Mouse (Mus musculus): Measurements from ENCODE around the gene Cpt2. TPM values are rescaled to one million over a fixed set of nuclear protein-coding genes. Genes with fewer than 3 reads are reported as not detected.

Gene Cpt2
- polyA plus RNA-seq, 1 experiment from 2014 or later: 25.1 TPM

- WGBS: 83% methylated on average over 11 of the region's 11 CpGs
- peaks cover 99% of the 10 kb centered on the region for H3K36me3 ChIP-seq (replicated peaks)
- ATAC-seq (ENCODE audit: low FRiP score): no peak
These were observed 66.3 kb downstream of the Cpt2 start for GRCm38 (mm10) chr4:107856958-107857686.

More at GRCm38 (mm10) chr4:107856958-107857686, 66.3 kb downstream of the Cpt2 start:
- no peaks in the 10 kb centered on the region for H3K27me3 ChIP-seq
- H3K4me2 ChIP-seq: no peak overlapping the region
- no peak overlapping the region; the same call in 1 of the 2 replicates for H3K27ac ChIP-seq
- H3K9me3 ChIP-seq: no peaks in the 10 kb centered on the region
- no peak overlapping the region for H3K4me3 ChIP-seq (replicated peaks)
- H3K9ac ChIP-seq: no peak overlapping the region
- H3K4me1 ChIP-seq: no peaks in the 10 kb centered on the region

Other genes starting within 250 kb of the Cpt2 start
- gene Dmrtb1, start 239.4 kb downstream of the Cpt2 start, polyA plus RNA-seq (2016; fragmentation: Nextera tagmentation; extraction: Ambion mirVana): 27.5 and 30.8 TPM in 2 replicates
- 43.3 and 48.3 TPM in 2 replicates for gene Lrp8, start 121.3 kb downstream of the Cpt2 start, polyA plus RNA-seq (2016; fragmentation: Nextera tagmentation; extraction: Ambion mirVana)
- gene Magoh, start 43.9 kb downstream of the Cpt2 start, polyA plus RNA-seq (2016; fragmentation: Nextera tagmentation; extraction: Ambion mirVana): 232 and 233 TPM in 2 replicates
- 110 and 115 TPM in 2 replicates for gene 0610037L13Rik, start 33.8 kb downstream of the Cpt2 start, polyA plus RNA-seq (2016; fragmentation: Nextera tagmentation; extraction: Ambion mirVana)
- gene Slc1a7, start 44.7 kb upstream of the Cpt2 start, polyA plus RNA-seq (2016; fragmentation: Nextera tagmentation; extraction: Ambion mirVana): not detected in 2 replicates
- gene Podn, start 172.8 kb upstream of the Cpt2 start, polyA plus RNA-seq (2016; fragmentation: Nextera tagmentation; extraction: Ambion mirVana): 0.21 and 0.27 TPM in 2 replicates
- gene Scp2, start 221.4 kb upstream of the Cpt2 start, polyA plus RNA-seq (2016; fragmentation: Nextera tagmentation; extraction: Ambion mirVana): 203 and 208 TPM in 2 replicates
- 13.6 and 16.0 TPM in 2 replicates for gene Echdc2, start 241.8 kb upstream of the Cpt2 start, polyA plus RNA-seq (2016; fragmentation: Nextera tagmentation; extraction: Ambion mirVana)

Measured in forebrain, embryonic 12.5 days (tissue).